Mouse (Mus musculus) frontal cortex, adult (tissue): ENCODE data around the gene Gm20388.

Experiments
- ATAC-seq: cut with Nextera tagmentation; 2 replicates; pipeline ENCODE4 v1.9.2; 2017; ENCODE audit warnings: mild to moderate bottlenecking, moderate library complexity, mixed read lengths; ENCODE audit not compliant: low TSS enrichment

Gm20388 gene

DNA sequence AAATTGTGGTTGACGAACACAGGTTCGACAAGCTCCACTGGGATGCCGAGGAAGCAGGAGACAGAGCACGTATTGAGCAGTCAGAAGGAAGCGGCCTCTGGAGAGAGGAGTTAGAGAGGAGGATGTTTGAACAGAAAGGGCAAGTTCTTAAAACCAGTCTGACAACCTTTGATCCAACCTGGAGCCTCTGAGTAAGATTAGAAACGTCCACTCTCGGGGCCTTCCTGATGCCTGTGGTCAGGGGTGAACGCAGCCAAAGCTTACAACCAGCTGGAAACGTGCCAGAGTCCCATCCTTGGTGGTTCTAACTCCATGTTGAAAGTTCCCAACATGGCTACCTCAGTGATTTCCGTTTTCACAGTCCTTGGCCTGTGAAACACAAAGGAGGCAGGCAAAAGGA, 4202.5 kb downstream of the Gm20388 start:
- no peak for ATAC-seq

DNA sequence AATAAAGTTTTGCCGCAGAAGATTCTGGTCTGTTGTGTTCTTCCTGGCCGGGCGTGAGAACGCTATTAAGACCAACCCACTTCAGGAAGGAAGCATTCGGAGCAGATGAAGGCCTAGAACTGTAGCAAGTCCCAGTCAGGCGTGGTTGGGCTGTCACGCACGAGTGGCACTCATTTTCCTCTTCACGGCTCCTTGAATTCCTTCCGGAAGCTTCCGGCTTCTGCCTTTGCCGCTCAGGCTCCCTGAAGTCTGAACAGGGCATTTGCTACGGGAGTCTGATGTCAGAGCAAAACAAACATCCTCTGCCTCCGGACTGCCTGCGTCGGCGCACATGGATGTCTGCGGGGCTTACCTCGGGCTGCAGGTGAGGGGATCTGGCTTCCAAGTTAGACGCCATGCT, 4214.6 kb downstream of the Gm20388 start:
- ATAC-seq: no peak

DNA sequence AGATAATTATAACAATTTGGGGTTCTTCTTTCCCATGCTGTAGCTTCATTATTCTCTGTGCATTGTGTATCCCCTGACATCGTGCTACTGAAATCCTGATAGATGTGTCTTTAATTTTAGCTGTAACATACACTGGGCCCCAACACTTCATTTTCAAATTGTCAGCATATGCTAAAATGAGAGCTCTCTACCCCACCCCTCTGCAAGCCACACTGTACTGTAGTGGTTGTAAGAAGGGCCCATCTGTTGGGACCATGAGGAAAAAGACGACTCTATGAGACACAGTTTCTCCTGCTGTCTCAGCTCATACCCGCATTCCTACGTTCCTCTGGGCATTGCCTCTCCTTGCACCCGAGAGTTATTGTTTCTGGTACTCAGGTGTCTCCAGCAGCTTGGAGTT, 4226.6 kb downstream of the Gm20388 start:
- no peak for ATAC-seq

DNA sequence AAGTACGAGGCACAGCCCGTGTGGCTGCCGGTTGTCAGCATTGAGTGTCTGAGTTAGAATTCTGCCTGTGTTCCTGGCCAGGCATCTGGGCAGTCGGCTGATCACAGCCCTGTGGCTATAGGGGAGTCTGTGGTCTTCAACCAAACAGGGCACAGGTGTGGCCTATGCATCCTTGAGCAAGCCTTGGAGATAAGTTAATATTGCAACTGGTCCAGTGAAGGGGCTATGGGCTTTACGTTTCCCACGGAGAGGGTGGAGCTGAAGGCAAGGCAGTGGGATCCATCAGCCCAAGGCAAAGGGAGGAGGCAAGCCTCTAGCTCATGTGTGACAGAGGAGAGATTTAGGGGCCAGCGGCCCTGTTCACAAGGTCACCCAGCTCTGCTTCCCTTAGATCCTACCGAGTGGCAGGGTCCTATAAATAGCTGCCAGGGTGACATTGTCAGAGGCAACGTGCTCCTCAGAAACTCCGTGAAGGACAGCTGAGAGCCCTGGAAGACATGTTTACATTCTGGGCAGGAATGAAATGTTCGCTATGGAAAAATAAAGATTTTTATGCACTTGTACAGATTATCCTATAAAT, 4229.7 kb downstream of the Gm20388 start:
- ATAC-seq: no peak

DNA sequence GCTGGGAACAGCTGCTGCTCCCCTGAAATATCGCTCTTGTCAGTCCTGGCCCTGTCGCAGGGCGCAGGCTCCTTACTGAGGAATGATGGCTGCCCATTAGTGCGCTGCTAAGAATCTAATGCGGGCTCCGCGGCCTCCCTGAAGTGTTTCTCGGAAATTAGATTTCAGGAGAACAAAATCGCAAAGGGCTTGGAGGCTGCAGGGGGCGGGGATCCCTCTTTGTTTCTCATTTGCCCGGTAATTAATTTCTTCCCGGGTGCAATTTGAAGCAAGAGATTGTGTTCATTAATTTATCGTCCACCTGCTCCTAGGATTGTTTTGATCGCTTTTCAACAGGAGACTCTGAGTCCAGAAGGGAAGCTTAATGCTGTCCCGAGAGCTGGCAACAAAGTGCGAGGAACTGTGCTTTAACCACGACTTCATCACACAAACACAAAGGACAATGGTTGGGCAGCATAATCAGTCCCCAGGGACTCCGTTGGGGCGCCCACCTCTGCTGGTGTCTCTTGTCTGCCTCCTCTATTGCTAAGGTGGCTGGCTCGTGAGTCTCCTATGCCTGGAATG, 4230.3 kb downstream of the Gm20388 start:
- ATAC-seq: no peak

DNA sequence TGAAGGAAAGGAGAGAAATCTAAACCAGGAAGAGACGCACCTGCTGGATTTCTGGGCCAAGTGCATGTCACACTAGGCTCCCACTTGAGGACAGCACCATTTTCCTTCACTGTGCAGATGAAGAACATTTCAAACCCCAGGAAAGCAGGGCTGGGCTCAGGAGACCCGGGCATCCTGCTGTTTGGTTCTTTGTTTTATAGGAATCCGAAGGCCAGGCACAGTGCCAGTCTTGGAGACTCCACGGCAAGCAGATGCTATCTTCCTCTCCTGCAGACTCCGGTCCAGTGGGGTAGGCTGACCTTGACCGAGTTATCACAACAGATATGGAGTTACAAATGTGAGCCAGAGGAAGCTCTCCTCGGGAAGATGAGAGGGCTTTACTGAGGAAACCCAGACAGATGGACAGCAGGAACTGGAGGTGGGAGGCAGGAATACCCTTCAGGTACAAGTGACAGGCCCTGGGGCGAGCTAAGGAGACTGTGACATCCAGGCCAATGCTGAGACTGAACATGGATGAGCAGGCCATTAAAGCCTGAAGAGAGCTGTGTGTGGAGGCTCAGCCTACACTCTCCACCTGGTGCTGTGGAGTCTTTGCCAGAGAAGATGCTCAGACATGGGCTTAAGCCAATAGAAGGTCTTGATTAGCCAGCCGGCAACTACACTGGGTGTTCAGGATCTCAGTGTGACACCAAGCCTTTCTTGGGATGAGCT, 4231.2 kb downstream of the Gm20388 start:
- ATAC-seq: peak; percentile 80; the same call in 1 of the 2 replicates

DNA sequence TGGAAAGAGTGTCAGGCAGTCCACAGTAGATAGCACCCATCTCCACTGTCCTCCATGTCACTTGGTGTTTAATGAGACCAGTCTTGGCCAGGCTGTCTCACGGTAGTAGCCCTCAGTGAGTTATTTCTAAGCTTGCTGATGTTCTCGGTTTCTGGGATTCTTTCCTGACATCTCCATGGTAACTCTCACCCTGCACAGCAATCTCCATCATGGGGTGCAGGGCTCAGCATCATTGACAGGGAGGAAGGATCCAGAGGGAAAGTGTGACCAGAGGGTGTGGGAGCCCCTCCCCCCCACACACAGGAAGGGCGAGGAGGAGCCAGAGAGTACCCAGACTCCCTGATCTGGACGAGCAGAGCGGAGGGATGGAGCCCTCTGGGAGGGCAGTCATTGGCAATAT, 4232.4 kb downstream of the Gm20388 start:
- peak; percentile 57 for ATAC-seq

DNA sequence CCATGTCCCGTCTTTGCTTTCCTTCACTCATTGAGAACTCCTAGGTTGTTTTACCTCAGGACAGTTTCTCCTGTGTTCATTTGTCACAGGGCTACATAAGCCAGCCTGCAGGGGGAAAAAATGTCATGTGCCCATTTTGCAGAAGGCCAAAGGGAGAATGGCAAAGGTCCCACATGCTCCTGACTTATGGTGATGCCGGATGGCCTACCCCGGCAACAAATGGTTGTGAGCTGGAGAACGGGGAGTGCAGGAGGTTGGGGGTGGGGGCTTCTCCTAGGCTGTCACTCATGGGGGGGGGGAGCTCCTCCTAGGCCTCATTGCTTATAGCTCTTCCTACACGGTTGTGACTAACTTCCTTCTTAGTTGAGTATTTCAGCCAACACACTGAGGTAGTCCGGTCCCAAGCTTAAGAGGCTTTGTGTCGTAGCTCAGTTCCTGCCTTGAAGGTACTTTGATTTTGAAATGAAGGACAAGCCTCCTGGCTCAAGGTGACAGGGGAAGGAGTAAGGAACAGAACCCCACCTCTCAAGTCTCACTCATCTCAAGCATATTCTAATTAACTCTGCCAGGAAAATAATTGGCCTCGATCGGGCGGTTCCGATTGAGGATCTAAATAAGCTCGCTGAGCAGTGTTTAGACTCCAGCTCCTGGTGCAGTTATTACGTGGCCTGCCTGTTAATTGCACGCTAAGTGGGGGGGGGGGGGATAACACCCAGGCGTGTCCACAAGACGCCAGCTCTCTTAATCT, 4233.4 kb downstream of the Gm20388 start:
- no peak for ATAC-seq

DNA sequence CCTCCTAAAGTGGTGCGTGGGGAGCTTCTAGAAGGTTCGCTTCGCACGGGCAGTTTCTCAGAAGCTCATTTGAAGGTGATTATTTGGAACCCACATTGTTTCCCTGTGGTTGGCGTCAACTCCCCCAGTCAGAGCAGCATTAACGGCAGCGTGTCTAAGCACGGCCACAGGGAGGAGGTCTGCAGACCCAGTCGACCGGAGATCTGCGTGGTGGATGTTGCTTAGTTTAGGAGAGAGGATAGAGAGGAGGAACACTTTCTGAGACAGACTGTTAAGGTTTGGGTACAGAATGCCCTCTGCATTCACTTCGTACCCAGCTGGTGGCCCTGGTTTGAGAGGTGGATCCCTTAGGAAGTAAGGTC, 4234.0 kb downstream of the Gm20388 start:
- ATAC-seq: no peak

DNA sequence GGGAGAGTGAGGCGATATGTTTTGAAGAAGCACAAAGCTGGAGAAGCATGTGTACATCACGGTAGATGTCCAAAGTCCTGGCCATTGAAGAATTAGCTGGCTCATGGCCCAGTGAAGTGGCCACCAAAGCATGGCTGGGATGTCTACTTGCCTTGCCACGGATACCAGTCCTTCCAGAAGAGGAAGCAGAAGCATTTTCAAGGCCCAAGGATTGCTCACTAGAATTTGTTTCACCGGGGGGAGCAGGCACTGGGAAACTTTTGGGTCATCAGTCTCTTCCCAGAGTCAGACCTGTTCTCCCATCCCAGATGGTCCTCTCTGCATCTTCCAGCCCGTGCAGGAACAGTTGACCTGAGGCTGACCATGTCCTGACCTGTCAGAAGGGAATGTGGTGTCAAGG, 4235.6 kb downstream of the Gm20388 start:
- no peak for ATAC-seq

DNA sequence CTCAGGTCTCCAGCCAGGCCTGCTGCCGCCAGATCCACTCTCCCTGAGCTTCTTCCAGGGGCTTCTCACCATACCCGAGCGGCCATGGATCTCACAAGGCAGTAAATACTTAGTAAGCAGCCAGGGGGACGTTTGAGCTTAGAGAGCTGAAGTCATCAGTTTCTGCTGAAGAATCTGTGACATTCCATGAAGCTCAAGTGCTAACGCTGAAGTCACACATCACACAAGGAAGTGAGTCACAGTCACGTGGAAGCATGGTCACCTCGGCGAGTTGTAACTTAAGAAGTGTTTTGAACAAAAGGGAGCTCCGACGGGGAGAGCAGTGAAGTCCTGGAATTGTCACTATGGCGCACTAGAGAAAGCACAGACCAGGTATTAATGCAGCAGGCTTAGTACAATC, 4239.4 kb downstream of the Gm20388 start:
- ATAC-seq: no peak

DNA sequence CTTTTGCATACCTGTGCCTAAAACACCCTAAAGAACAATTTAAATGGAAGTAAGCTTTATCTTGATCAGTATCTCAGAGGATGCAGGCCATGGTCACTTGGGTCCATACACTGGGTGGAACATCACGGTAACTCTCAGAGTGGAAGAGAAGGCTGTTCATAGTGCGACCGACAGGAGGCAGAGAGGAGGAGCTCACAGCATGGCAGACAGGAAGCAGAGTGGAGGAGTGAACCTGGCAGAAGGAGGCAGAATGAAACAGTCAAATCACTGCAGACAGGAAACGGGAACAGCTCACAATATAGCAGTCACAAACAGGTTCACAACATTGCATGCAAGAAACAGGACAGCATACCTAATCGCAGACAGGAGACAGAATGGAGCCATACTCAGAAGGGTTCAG, 4239.9 kb downstream of the Gm20388 start:
- no peak for ATAC-seq

DNA sequence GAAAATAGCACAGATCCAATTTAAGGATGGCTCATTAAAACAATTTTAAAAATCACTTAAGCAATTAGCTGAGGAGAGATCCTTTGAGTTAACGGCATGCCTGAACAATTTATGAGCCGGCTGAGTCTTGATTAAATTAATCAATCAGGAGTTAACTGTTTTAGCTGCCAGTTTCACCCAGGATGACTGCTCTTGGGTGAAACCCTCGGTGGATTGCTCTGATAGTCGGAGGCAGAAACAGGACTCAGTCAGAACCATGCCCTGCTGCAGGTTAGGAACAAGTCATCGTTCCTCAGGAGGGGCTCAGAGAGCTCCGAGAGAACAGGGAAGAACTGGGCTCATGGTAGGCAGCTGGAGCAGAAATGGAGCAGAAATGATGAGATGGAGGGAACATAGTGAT, 4241.2 kb downstream of the Gm20388 start:
- ATAC-seq: no peak

DNA sequence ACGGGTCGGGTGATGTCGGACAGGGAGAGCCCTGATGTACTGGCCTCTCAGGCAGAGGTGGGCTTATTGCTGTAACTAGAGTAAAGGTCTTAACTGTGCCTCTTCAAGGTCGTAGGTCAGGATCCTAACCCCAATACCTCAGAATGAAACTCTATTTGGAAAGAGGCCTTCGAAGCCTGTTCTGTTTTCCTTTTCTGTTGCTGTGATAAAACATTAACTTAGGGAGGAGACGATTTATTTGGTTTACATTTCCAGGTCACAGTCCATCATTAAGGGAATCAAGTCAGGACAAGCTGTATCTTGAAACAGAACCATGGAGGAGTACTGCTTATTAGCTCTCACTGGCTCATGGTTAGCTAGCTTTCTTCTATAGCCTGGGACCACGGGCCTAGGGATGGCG, 4242.1 kb downstream of the Gm20388 start:
- no peak for ATAC-seq

DNA sequence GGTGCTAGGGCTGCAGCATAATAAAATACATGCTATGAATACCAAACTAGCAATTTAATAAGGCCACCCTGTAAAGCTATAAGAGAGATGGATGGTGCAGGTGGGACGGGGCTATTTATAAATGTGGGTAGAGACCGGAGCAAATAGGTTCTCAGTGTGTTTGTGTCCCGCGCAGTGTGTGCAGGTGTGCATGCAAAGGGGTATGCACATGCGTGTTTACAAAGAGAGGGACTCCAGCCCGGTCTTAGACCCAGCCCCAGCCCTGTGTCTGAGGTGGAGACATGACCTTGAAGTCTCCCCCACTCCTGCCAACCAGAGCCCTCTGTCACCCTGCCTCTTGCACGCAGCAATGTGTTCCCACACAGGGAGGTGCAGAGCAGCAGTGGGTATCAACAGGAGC, 4245.7 kb downstream of the Gm20388 start:
- ATAC-seq: no peak

DNA sequence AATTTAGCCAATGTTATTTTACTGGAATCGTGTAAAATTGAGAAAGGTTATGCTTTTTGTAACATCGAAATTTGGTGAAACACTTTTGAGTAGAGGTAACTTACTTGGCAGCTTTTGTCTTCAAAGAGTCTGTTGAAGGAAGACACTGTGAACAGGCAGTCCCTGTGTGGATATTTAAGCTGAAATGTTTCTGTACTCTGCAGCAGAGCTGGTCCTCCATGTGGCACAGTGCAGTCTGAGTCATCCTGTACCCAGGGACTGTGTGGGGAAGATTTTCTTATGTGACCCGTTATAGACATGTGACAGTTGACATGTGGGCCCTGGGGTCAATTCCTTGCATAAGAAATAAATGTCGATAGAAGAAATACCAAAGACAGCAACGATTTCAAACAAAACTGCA, 4251.0 kb downstream of the Gm20388 start:
- ATAC-seq: peak; percentile 69; the same call in 1 of the 2 replicates

DNA sequence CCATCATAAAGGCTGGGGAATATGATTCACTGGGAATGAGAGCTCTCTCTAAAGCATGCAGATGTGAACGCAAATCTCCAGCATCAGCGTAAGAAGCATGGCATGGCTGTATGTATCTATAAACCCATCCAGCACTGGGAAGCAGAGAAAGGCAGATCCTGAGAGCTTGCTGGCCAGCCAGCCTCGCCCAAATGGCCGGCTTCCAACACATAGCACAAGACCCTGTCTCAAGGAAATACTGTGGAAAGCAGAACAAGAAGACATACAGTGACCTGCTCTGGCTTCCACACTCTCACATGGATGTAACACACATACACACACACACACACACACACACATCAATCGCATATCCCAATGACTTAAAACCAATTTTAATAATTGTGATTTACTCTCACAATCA, 4252.6 kb downstream of the Gm20388 start:
- no peak for ATAC-seq

DNA sequence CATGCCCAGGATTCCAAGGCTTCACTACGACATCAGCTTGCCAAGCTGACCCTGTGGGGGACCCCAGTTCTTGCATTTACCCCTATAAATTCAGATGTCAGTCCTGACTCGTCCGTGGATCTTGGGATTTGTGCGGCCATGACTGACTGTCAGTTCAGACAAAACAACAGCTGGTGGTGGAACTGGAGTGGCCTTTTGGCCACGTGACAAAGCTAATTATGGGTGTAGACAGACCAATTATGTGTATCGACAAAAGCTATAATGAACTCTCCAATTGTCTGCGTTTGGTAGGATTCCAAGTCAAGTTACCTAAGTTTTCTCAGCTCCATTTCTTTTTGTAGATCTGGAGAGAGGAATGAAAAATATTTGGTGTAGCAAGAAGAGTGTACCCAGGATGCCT, 4259.1 kb downstream of the Gm20388 start:
- ATAC-seq: no peak

DNA sequence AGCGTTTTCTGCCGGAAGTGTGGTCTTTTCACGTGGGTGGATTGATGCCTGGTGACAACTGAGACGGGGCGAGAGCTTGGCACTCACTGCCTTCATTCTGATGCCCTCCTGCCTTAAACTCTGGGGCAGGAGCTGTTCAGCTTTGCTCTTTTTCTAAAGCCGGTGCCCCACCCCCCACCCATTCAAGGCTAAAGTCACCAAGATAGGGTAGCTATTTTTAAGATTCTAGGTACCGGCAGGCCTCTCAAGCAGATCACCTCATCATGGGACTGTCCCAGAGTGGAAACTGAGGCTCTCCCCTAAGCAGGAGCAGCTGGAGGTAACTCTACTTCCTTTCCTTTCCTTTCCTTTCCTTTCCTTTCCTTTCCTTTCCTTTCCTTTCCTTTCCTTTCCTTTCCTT, 4260.0 kb downstream of the Gm20388 start:
- ATAC-seq: no peak

DNA sequence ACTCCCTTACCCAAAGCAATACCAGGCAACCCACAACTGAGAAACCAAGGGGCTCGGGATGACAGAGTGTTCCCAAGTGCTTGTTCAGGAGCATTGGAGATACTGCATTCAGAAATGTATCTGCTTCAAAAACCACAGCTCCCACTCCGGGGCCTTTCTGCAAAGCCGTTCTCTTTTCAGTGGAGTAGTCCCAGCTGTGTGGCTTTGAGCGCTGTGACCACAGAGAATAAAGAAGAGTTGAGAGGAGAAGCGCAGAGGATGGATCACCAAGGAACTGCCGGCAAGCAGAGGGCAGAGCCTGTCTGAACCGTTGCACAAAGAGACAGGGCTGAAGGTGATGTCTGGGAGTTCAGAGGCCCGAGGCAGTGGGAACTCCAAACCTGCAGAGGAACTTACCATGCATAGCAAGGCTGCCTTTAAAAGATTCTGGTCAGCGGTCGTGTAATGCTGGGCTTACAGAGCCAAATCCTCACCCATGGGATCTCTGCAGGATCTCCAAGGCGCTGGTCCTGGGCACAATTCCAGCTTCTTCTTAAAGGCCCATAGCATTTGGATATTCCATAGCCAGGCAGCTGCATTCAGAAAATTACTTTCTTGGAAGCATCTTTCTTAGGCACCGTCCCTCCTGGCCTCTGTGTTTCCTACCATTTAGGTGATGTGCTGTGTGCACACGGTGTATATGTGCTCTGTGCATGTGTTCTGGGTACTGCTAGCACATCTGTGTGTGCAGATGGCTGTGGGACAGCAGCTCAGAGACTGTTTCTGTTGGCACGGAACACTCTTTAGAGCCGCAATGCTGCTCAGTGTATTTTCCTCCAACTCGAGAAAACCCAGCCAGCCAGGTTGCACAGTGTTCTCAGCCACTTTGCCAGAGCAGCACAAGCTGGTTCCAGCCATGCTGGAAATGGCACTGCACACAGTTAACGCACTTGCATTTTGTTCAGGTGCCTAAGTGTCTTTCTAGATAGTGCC, 4261.2 kb downstream of the Gm20388 start:
- peak; percentile 65 for ATAC-seq

DNA sequence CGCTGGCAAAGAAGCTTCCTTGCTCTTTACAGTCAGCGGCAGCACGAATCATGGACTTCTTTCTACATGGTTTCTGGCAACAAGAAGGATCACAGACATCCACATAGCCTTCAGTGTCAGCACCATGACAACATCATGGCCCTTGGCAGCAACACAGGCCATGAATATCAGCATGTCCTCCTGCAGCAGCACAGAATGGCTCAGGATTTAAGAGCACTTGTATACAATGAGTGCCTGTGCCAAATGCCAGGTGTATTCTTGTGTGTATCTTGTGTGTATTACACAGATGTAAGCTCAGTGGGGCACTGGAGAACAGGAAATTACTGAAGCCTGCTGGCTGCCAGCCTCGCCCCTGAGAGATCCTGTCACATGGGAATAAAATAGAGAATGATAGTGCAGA, 4263.0 kb downstream of the Gm20388 start:
- ATAC-seq: no peak

DNA sequence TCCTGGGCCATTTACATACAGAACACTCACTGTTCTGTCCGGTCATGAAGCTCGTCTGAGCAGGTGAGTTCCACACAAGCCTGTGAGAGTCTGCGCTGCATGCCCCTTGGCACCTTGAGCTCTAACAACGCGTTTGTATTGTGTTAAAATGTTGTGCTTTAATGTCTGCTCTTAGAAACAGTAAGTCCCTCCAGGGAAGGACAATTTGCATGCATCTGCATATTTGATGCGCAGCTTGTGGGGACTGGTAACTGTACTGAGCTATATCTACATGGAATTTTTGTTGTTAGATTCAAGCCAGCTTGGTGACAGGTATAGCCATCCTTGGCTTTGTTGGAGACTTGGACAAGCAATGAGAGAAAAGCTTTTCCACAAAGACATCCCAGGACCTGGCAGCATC, 4265.5 kb downstream of the Gm20388 start:
- ATAC-seq: no peak
